Mouse (Mus musculus): ENCODE results near the gene Smco3. TPM values are rescaled to one million over a fixed set of nuclear protein-coding genes. Genes with fewer than 3 reads are reported as not detected.

Gene Smco3
- total and polyA plus RNA-seq, 3 experiments: not detected

DNA sequence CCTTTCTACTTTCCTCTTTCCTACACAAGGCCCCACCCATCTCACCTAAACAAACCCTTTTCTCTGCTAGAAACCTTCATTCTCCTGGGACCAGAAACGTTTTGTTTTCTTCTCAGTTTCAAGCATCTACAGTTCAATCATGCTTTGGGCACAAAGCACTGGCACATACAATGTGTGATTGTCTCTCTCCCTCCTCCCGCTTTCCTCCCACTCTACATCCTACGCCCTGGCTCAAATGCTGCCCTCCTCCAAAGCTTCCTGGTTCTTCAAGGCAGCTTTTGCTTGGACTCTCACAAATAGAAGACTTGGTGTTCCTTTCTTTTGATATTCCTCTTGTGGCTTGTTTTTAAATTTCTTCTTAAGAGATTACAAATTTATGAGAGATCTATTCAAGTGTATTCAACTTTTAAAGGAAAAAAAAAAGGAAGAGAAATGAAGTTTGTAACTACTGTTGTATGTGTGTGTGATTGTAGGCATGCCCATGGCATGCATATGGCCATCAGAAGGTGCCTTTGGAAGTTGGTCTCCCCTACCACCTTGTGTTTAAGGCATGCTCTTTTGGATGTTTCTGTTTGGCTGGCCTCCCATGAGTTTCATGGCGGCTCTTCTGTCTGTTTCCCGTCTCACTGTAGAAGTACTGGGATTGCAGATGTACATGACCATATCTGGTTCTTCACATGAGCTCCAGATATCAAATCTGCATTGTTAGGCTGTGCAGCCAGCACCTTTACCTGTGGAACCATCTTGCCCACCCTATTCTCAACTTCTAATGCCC lies 10.6 kb upstream of the Smco3 start:
- TF ChIP-seq TAL1 (IDR thresholded peaks at IDR 0.05; ENCODE audit: low read length) (no peak), ZKSCAN1 (IDR thresholded peaks at IDR 0.05; ENCODE audit: low read depth, low read length) (no peak), RAD21 (IDR thresholded peaks at IDR 0.05; ENCODE audit: low read depth, low read length) (no peak), ZC3H11A (IDR thresholded peaks at IDR 0.05; ENCODE audit: low read depth, low read length) (no peak), TBP (IDR thresholded peaks at IDR 0.05; ENCODE audit: low read depth, low read length) (no peak)
- Histone ChIP-seq H3K9me3 (replicated peaks; ENCODE audit: insufficient read depth, low read length) (no peaks in the 10 kb centered on the region), H3K36me3 (ENCODE audit: control insufficient read depth in 1 of 2, insufficient read depth in 2 of 2, low read length in 2 of 2) (no peaks in the 10 kb centered on the region), H3K79me2 (ENCODE audit: control insufficient read depth, insufficient read depth, low read length, poor library complexity) (no peaks in the 10 kb centered on the region), H3K9ac (ENCODE audit: control insufficient read depth, low read depth, low read length, poor library complexity, severe bottlenecking) (no peak overlapping the region), H3K27ac (ENCODE audit: control insufficient read depth, low read depth, low read length) (no peak overlapping the region), H3K4me3 (ENCODE audit: control insufficient read depth in 1 of 2, insufficient read depth in 1 of 2, low read depth in 2 of 2, low read length in 2 of 2) (no peak overlapping the region), H3K27me3 (ENCODE audit: control insufficient read depth in 1 of 2, insufficient read depth in 2 of 2, low read length in 2 of 2) (peaks cover 0 to 1% of the 10 kb centered on the region in 2 experiments; a peak in 1 of 4 replicates), H3K4me1 (ENCODE audit: control insufficient read depth in 1 of 2, insufficient read depth in 2 of 2, low read length in 2 of 2) (0 out of 4 replicates have a peak, but pooled peaks cover 0 to 4% of the 10 kb centered on the region in 2 experiments)
- no peak for DNase-seq (ENCODE audit: low read depth, low spot score)

DNA sequence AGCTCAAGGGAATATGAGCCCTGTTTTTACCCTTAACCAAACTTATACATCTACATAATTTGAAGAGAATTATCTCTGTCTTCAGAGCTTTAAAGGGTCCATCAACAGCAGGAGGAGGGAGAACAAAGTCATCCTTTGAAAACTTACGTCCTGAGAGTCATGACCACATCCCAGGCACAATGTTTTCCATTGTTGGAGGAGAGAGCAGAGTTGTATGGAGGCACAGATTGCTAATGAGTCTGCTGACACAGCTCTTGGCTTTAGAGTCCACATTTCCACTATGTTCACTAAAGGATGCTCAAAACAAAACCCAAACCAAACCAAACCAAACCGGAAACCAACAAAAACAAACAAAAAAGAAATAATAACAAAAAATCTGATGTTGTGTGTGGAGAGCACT lies 9.7 kb upstream of the Smco3 start:
- Histone ChIP-seq H3K4me3 (ENCODE audit: control insufficient read depth in 1 of 2, insufficient read depth in 1 of 2, low read depth in 2 of 2, low read length in 2 of 2) (no peak overlapping the region), H3K36me3 (ENCODE audit: control insufficient read depth in 1 of 2, insufficient read depth in 2 of 2, low read length in 2 of 2) (no peaks in the 10 kb centered on the region), H3K27ac (ENCODE audit: control insufficient read depth, low read depth, low read length) (no peak overlapping the region), H3K9ac (ENCODE audit: control insufficient read depth, low read depth, low read length, poor library complexity, severe bottlenecking) (no peak overlapping the region), H3K4me1 (ENCODE audit: control insufficient read depth in 1 of 2, insufficient read depth in 2 of 2, low read length in 2 of 2) (0 out of 4 replicates have a peak, but pooled peaks cover 0 to 4% of the 10 kb centered on the region in 2 experiments), H3K79me2 (ENCODE audit: control insufficient read depth, insufficient read depth, low read length, poor library complexity) (no peaks in the 10 kb centered on the region), H3K27me3 (ENCODE audit: control insufficient read depth in 1 of 2, insufficient read depth in 2 of 2, low read length in 2 of 2) (peaks cover 0 to 1% of the 10 kb centered on the region in 2 experiments; a peak in 1 of 4 replicates), H3K9me3 (replicated peaks; ENCODE audit: insufficient read depth, low read length) (no peaks in the 10 kb centered on the region)
- DNase-seq (ENCODE audit: low read depth, low spot score): no peak
- TF ChIP-seq RAD21 (IDR thresholded peaks at IDR 0.05; ENCODE audit: low read depth, low read length) (no peak), MXI1 (IDR thresholded peaks at IDR 0.05; ENCODE audit: low read depth, low read length) (no peak), USF2 (IDR thresholded peaks at IDR 0.05; ENCODE audit: borderline replicate concordance in 1 of 2, insufficient read depth in 1 of 2, low read depth in 1 of 2, low read length in 2 of 2) (no peak)

DNA sequence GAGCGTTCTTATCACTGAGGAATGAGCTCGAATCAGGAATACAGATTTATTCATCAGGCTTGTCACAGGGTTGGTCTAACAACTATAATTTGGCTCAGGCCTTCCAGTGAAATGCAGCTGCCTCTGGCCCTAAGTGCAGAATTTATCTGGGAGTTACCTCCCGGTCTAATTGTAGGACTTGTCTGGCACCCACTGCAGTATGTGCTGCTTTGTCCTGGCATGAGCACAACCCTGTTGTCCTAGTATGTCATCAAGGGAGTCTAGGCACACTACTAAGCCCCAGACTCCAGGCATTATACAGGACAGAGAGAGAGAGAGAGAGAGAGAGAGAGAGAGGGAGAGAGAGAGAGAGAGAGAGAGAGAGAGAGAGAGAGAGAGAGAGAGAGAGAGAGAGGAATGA lies 2.1 kb upstream of the Smco3 start:
- Histone ChIP-seq H3K27ac (ENCODE audit: control insufficient read depth, low read depth, low read length) (no peak overlapping the region), H3K4me3 (ENCODE audit: control insufficient read depth in 1 of 2, insufficient read depth in 1 of 2, low read depth in 2 of 2, low read length in 2 of 2) (no peak overlapping the region), H3K79me2 (ENCODE audit: control insufficient read depth, insufficient read depth, low read length, poor library complexity) (no peaks in the 10 kb centered on the region), H3K4me1 (ENCODE audit: control insufficient read depth in 1 of 2, insufficient read depth in 2 of 2, low read length in 2 of 2) (no peaks in the 10 kb centered on the region), H3K36me3 (ENCODE audit: control insufficient read depth in 1 of 2, insufficient read depth in 2 of 2, low read length in 2 of 2) (no peaks in the 10 kb centered on the region), H3K9me3 (replicated peaks; ENCODE audit: insufficient read depth, low read length) (no peaks in the 10 kb centered on the region), H3K9ac (ENCODE audit: control insufficient read depth, low read depth, low read length, poor library complexity, severe bottlenecking) (no peak overlapping the region), H3K27me3 (ENCODE audit: control insufficient read depth in 1 of 2, insufficient read depth in 2 of 2, low read length in 2 of 2) (peaks cover 1 to 3% of the 10 kb centered on the region in 2 experiments; a peak in 2 of 4 replicates)
- TF ChIP-seq JUND (IDR thresholded peaks at IDR 0.05; ENCODE audit: low read depth, low read length) (no peak), ELF1 (IDR thresholded peaks at IDR 0.05; ENCODE audit: low read depth, low read length) (no peak), POLR2AphosphoS2 (IDR thresholded peaks at IDR 0.05; ENCODE audit: low read length) (no peak), UBTF (IDR thresholded peaks at IDR 0.05; ENCODE audit: borderline replicate concordance, insufficient read depth, low read depth, low read length) (no peak), RAD21 (IDR thresholded peaks at IDR 0.05; ENCODE audit: low read depth, low read length) (no peak), NELFE (IDR thresholded peaks at IDR 0.05; ENCODE audit: low read depth, low read length) (no peak), HCFC1 (IDR thresholded peaks at IDR 0.05; ENCODE audit: low read depth, low read length) (no peak), CTCF (IDR thresholded peaks at IDR 0.05 in 2 of 3, conservative IDR thresholded peaks at IDR 0.05 in 1 of 3; ENCODE audit: control insufficient read depth in 1 of 3, insufficient read depth in 1 of 3, low read depth in 2 of 3, low read length in 3 of 3, poor library complexity in 1 of 3, severe bottlenecking in 1 of 3) (no peak), EP300 (IDR thresholded peaks at IDR 0.05; ENCODE audit: low read depth in 1 of 2, low read length in 2 of 2) (no peak)
- no peak for DNase-seq (ENCODE audit: low read depth, low spot score)

Data from MEL (cell line).